Mouse (Mus musculus) kidney, embryonic 15.5 days (tissue): Measurements from ENCODE around the gene Ryk. TPM values are rescaled to one million over a fixed set of nuclear protein-coding genes. Genes with fewer than 3 reads are reported as not detected.
A peak's percentile ranks its signal among the peaks of the same experiment; 100 is the strongest.
"Not testable (repeated sequence)": the region's sequence is repeated elsewhere in the genome, so short reads cannot be mapped to it uniquely, and the experiment has no call there.

Experiments used
- ATAC-seq: fragments of 200-750 bp; cut with Nextera tagmentation; replicated peaks from 2 replicates; pipeline ENCODE4 v1.8.0; 2017; ENCODE audit warnings: moderate TSS enrichment; ENCODE audit not compliant: low FRiP score
- H3K27ac ChIP-seq: fragments of 300-500 bp; sonication (generic); 2 replicates; pipeline ENCODE4 v1.5.1; 2015; ENCODE audit warnings: mild to moderate bottlenecking, inconsistent platforms
- H3K27me3 ChIP-seq: fragments of 300-500 bp; sonication (generic); 2 replicates; pipeline ENCODE4 v1.6.1; 2015; ENCODE audit warnings: inconsistent platforms
- H3K36me3 ChIP-seq: fragments of 300-500 bp; sonication (generic); 2 replicates; pipeline ENCODE4 v1.6.1; 2015; ENCODE audit warnings: inconsistent platforms
- H3K4me1 ChIP-seq: fragments of 300-500 bp; sonication (generic); 2 replicates; pipeline ENCODE4 v1.6.1; 2015; ENCODE audit warnings: inconsistent platforms
- H3K4me2 ChIP-seq: fragments of 300-500 bp; sonication (generic); 2 replicates; pipeline ENCODE4 v1.6.1; 2015; ENCODE audit warnings: moderate library complexity, mild to moderate bottlenecking, inconsistent platforms
- H3K4me3 ChIP-seq: fragments of 300-500 bp; sonication (generic); replicated peaks from 2 replicates; pipeline ENCODE4 v1.5.1; 2015; ENCODE audit warnings: mild to moderate bottlenecking, inconsistent platforms
- H3K9ac ChIP-seq: fragments of 300-500 bp; sonication (generic); 2 replicates; pipeline ENCODE4 v1.6.1; 2015; ENCODE audit warnings: mild to moderate bottlenecking, inconsistent platforms
- H3K9me3 ChIP-seq: fragments of 300-500 bp; sonication (generic); replicated peaks from 2 replicates; pipeline ENCODE4 v1.6.1; 2016; ENCODE audit warnings: inconsistent platforms
- WGBS: fragments of 180-500 bp; shearing (Covaris S2); methylation state at CpG from one replicate; pipeline ENCODE4 v1.1.7; 2015; ENCODE audit warnings: mixed read lengths; 5-methylcytosine and 5-hydroxymethylcytosine counted together
- polyA plus RNA-seq: library from polyadenylated mRNA; unstranded; fragments of >200 nt; fragmentation: Nextera tagmentation; extraction: Ambion mirVana; gene quantifications from 2 replicates; pipeline ENCODE4 v1.2.1, GENCODE M21; 2015

The Ryk gene
- polyA plus RNA-seq, 1 experiment from 2014 or later, result 19.7 TPM

DNA sequence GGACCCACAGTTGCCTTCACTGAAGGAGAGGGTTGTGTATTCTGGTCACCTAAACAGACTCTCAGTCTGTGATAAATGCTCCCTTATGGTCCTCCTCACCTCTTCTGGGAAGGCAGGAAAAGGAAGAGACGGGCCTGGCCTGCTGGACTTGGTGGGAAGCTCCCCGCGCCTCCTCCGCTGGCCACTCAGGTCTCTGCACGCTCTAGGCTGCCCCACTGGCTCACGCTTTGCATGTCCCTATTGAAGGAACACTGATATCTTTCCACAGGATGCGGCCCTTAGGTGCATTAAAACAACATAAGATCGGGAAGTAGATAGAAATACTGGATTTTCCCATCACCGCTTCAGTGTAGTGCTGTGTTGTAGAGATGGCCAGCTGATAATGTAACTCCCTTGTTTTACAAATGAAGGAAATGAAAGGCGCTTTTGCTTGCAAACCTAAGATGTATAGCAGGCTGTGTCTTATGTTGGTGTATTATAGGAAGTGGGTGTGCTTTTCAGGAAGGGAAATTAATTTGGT, 77.9 kb downstream of the Ryk start:
- Histone ChIP-seq H3K27me3 (no peaks in the 10 kb centered on the region), H3K27ac (no peak overlapping the region), H3K4me1 (peaks cover 4% of the 10 kb centered on the region; the same call in 1 of the 2 replicates), H3K4me3 (no peak overlapping the region), H3K9me3 (no peaks in the 10 kb centered on the region), H3K36me3 (peaks cover 41% of the 10 kb centered on the region), H3K9ac (no peak overlapping the region), H3K4me2 (no peak overlapping the region)
- WGBS, result 88% methylated on average over 10 of the region's 10 CpGs
- no peak for ATAC-seq

- not testable (repeated sequence) for H3K4me2 ChIP-seq, H3K9me3 ChIP-seq, H3K27ac ChIP-seq, H3K27me3 ChIP-seq, H3K4me1 ChIP-seq, ATAC-seq, H3K9ac ChIP-seq, H3K4me3 ChIP-seq
- 91% methylated on average over 3 of the region's 3 CpGs for WGBS
- H3K36me3 ChIP-seq, result peaks cover 31% of the 10 kb centered on the region
Observed at GRCm38 (mm10) chr9:102913597-102913996, 78.9 kb downstream of the Ryk start.

DNA sequence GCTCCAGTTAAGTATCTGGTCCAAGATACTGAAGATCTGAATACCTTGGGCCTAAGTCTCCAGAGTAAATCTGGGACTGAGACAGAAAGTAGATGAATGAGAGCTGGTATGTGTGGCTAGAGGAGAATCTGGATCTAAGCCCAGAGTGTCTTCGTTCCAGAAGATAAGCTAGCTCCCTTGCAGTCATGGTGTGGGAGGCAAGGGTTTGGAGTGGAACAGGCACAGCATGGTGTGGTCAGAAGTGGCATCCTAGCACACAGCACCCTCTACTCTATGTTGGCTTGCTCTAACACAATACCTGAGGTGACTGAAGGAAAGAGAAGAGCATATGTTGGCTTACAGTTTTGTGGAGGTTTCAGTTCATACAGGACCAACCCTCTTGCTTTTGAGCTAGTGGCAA, 79.9 kb downstream of the Ryk start:
- Histone ChIP-seq H3K9ac (no peak overlapping the region), H3K27ac (no peak overlapping the region), H3K27me3 (no peaks in the 10 kb centered on the region), H3K9me3 (no peaks in the 10 kb centered on the region), H3K4me3 (no peak overlapping the region), H3K4me2 (no peak overlapping the region), H3K4me1 (peaks cover 7% of the 10 kb centered on the region; the same call in 1 of the 2 replicates), H3K36me3 (peaks cover 25% of the 10 kb centered on the region)
- ATAC-seq, result no peak
- 83% methylated on average over 1 of the region's 1 CpGs for WGBS

DNA sequence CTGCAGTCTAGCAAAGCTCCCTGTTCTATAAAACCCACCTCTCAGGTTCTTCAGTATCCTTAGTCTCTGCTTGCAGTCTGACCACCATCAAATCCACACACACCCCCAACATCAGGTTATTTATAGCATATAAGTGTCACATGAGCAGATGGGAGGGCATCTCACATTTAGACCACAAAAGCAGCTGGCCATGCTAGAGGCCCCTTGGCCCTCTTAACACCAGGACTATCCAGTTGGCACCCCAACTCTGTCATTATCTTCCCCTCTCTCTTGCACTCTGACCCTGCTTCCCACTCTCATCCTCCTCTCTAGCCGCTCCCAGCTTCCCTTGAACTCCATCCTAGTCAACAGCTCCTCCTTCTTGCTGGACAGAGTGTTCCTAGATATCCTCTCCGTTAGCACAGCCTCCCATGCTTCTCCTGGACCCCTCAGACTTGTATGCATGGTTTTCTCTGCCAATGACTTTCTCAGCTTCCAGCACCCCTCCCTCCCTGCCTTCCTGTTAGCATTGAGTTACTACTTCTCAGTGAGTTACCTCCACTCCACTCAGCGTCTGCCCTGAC, 80.7 kb downstream of the Ryk start:
- H3K4me3 ChIP-seq, result no peak overlapping the region
- H3K9me3 ChIP-seq, result no peaks in the 10 kb centered on the region
- 54% methylated on average over 3 of the region's 3 CpGs for WGBS
- no peak overlapping the region for H3K4me2 ChIP-seq
- H3K27me3 ChIP-seq, result no peaks in the 10 kb centered on the region
- H3K4me1 ChIP-seq, result peaks cover 7% of the 10 kb centered on the region; the same call in 1 of the 2 replicates
- H3K9ac ChIP-seq, result no peak overlapping the region
- ATAC-seq, result no peak
- H3K36me3 ChIP-seq, result peaks cover 18% of the 10 kb centered on the region
- H3K27ac ChIP-seq, result no peak overlapping the region

- Histone ChIP-seq H3K36me3 (peaks cover 11% of the 10 kb centered on the region), H3K9me3 (no peaks in the 10 kb centered on the region), H3K4me1 (peaks cover 7% of the 10 kb centered on the region; the same call in 1 of the 2 replicates), H3K9ac (no peak overlapping the region), H3K27me3 (no peaks in the 10 kb centered on the region), H3K27ac (no peak overlapping the region), H3K4me3 (no peak overlapping the region), H3K4me2 (no peak overlapping the region)
- 90% methylated on average over 7 of the region's 7 CpGs for WGBS
- no peak for ATAC-seq
Observed at GRCm38 (mm10) chr9:102916076-102916475, 81.4 kb downstream of the Ryk start.

DNA sequence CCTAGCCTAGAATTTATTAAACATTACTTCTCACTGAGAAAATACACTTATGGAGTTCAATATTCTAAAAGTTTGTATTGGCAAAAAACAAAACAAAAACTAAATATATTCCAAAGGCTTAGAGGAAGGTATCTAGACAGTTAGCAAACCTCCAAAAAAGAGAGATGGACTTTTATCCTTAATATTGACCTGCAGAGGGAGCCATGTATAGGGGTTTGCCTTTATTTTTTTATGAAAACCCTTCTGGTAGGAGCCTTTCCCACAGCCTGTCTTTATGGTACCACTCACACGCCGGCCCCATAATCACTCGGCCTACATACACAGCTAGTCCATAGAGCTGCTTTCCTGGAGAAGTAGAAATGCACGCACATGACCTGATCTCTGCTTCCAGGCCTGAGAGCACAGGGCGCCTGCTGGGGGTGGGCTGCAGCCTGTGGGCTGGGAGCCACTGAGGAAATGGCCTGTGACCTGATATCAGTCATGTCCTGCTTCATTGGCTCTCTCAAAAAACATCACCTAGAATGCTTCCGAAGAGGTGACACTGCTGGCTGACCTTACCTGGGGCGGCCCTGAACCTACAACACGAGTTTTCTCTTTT, 82.9 kb downstream of the Ryk start:
- Histone ChIP-seq H3K9ac (no peak overlapping the region), H3K4me1 (peaks cover 7% of the 10 kb centered on the region; the same call in 1 of the 2 replicates), H3K4me2 (no peak overlapping the region), H3K4me3 (no peak overlapping the region), H3K27ac (no peak overlapping the region), H3K27me3 (no peaks in the 10 kb centered on the region), H3K36me3 (0 out of 2 replicates have a peak, but pooled peaks cover 2% of the 10 kb centered on the region), H3K9me3 (no peaks in the 10 kb centered on the region)
- ATAC-seq, result 0 out of 2 replicates have a peak, but pooled peaks have one; percentile 33
- 50% methylated on average over 8 of the region's 8 CpGs for whole genome bisulfite sequencing

DNA sequence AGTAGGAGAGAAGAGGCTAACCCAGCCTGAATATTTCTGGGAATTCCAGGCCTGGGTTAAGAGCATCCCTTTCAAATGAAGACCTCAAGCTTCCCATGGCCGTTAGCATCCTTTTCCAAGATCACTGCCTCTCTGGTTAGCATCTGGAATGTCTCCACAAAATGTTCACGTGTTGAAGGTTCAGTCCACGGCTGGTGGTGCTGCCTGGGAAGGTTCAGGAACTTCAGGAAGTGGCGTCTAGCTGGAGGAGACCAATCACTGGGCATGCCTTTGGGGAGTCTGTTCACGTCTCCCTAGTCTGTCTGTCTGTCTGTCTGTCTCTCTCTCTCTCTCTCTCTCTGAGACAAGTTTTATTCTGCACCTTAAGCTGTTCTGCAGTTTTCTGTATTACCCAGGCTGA, 84.8 kb downstream of the Ryk start:
- Histone ChIP-seq H3K9me3 (no peaks in the 10 kb centered on the region), H3K4me2 (no peak overlapping the region), H3K27ac (no peak overlapping the region), H3K9ac (no peak overlapping the region), H3K4me3 (no peak overlapping the region), H3K27me3 (no peaks in the 10 kb centered on the region), H3K36me3 (0 out of 2 replicates have a peak, but pooled peaks cover 2% of the 10 kb centered on the region), H3K4me1 (peaks cover 10% of the 10 kb centered on the region; the same call in 1 of the 2 replicates)
- ATAC-seq, result no peak
- 69% methylated on average over 5 of the region's 5 CpGs for WGBS

- H3K4me3 ChIP-seq, result no peak overlapping the region
- peaks cover 13% of the 10 kb centered on the region; the same call in 1 of the 2 replicates for H3K4me1 ChIP-seq
- no peaks in the 10 kb centered on the region for H3K36me3 ChIP-seq
- H3K27ac ChIP-seq, result no peak overlapping the region
- H3K9me3 ChIP-seq, result no peaks in the 10 kb centered on the region
- H3K4me2 ChIP-seq, result no peak overlapping the region
- no peak for ATAC-seq
- WGBS, result 85% methylated on average over 13 of the region's 13 CpGs
- H3K9ac ChIP-seq, result no peak overlapping the region
- no peaks in the 10 kb centered on the region for H3K27me3 ChIP-seq
Observed at GRCm38 (mm10) chr9:102921791-102922190, 87.1 kb downstream of the Ryk start.

- Histone ChIP-seq H3K4me2 (no peak overlapping the region), H3K9ac (no peak overlapping the region), H3K4me1 (0 out of 2 replicates have a peak, but pooled peaks cover 10% of the 10 kb centered on the region), H3K9me3 (no peaks in the 10 kb centered on the region), H3K4me3 (no peak overlapping the region), H3K36me3 (no peaks in the 10 kb centered on the region), H3K27ac (no peak overlapping the region), H3K27me3 (no peaks in the 10 kb centered on the region)
- ATAC-seq, result no peak
- 91% methylated on average over 7 of the region's 7 CpGs for WGBS
Observed at GRCm38 (mm10) chr9:102922866-102923434, 88.2 kb downstream of the Ryk start.

- no peak overlapping the region for H3K4me3 ChIP-seq
- 89% methylated on average over 11 of the region's 11 CpGs for WGBS
Observed at GRCm38 (mm10) chr9:102923836-102924235, 89.1 kb downstream of the Ryk start.

GRCm38 (mm10) chr9:102924627-102925316, 90.1 kb downstream of the Ryk start:
- 68% methylated on average over 15 of the region's 15 CpGs for WGBS
- H3K27ac ChIP-seq, result no peak overlapping the region
- ATAC-seq, result no peak
- H3K9me3 ChIP-seq, result no peaks in the 10 kb centered on the region
- H3K4me3 ChIP-seq, result no peak overlapping the region
- 0 out of 2 replicates have a peak, but pooled peaks cover 10% of the 10 kb centered on the region for H3K4me1 ChIP-seq
- H3K36me3 ChIP-seq, result no peaks in the 10 kb centered on the region
- no peak overlapping the region for H3K9ac ChIP-seq
- H3K4me2 ChIP-seq, result no peak overlapping the region
- no peaks in the 10 kb centered on the region for H3K27me3 ChIP-seq

More at GRCm38 (mm10) chr9:102923836-102924235, 89.1 kb downstream of the Ryk start:
- Histone ChIP-seq H3K4me2 (no peak overlapping the region), H3K27ac (no peak overlapping the region), H3K4me1 (0 out of 2 replicates have a peak, but pooled peaks cover 10% of the 10 kb centered on the region), H3K27me3 (no peaks in the 10 kb centered on the region), H3K9me3 (no peaks in the 10 kb centered on the region), H3K9ac (no peak overlapping the region), H3K36me3 (no peaks in the 10 kb centered on the region)
- ATAC-seq, result no peak

GRCm38 (mm10) chr9:102926137-102926536, 91.4 kb downstream of the Ryk start:
- no peaks in the 10 kb centered on the region for H3K9me3 ChIP-seq
- no peak overlapping the region for H3K4me3 ChIP-seq
- WGBS, result 72% methylated on average over 3 of the region's 3 CpGs
- H3K4me1 ChIP-seq, result 0 out of 2 replicates have a peak, but pooled peaks cover 10% of the 10 kb centered on the region
- H3K4me2 ChIP-seq, result no peak overlapping the region
- H3K27me3 ChIP-seq, result no peaks in the 10 kb centered on the region
- no peaks in the 10 kb centered on the region for H3K36me3 ChIP-seq
- no peak overlapping the region for H3K9ac ChIP-seq
- H3K27ac ChIP-seq, result no peak overlapping the region
- 0 out of 2 replicates have a peak, but pooled peaks have one; percentile 40 for ATAC-seq
